Mouse (Mus musculus) megakaryocyte progenitor cell, adult 5-6 weeks (primary cell): Measurements from ENCODE around the gene Exosc7. TPM values are rescaled to one million over a fixed set of nuclear protein-coding genes. Genes with fewer than 3 reads are reported as not detected.
A peak's percentile ranks its signal among the peaks of the same experiment; 100 is the strongest.

Source experiments
- ATAC-seq: replicated peaks from 2 replicates; pipeline ENCODE4 v1.8.0; 2016; ENCODE audit warnings: mild to moderate bottlenecking, moderate TSS enrichment, inconsistent platforms; ENCODE audit not compliant: poor library complexity
- total RNA-seq, 2 experiments: library from RNA; stranded (forward) in 1 of 2; stranded (reverse) in 1 of 2; fragments of 157-497, 149-512 nt in 1 of 2; fragments of 200-1000 nt in 1 of 2; gene quantifications; 2 replicates each; pipeline versions ENCODE4 v1.2.3 to v1.2.4; 2015 to 2017

The Exosc7 gene
- total RNA-seq, 2 experiments from 2014 or later = 84.3 to 99.3 TPM

DNA sequence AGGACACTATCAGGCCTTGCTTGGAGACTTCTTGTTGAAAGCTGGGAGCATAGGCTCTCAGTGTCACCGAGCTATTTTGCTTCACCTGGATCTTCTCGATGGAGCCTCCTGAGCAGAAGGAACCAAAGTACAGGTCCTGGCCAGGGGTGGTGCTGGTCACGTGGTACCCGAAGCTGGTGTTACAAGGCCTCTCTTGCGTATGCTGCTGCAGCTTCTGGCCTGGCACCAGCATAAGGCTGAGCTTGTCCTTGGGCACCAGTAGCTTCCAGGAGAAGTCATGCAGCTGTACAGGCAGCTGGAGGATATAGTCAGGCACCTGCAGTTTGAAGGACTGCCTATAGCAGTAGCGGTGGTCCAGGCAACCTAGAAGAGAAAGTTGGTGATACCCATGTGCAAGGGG is 67.0 kb downstream of the Exosc7 start:
- no peak for ATAC-seq

DNA sequence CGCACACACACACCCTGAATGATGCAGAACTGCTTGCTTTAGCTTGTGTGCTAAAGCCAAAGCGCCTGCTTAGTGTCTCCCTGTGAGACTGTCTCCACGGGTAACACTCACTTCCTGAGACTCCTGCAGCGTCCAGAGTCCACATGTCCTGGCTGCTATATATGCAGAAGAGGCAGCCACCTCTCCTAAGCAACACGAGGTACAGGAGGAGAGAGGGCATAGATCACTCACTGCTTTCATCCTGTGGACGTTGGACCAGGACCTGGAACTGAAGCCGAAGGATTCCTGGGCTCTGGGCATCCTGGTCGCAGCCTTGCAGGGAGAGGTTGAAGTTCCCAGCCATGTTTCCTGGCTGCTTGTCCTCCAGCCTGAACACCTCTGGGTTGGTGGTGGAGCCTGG is 70.2 kb downstream of the Exosc7 start:
- no peak for ATAC-seq

- ATAC-seq = peak; percentile 71
Measured at GRCm38 (mm10) chr9:123185546-123185945, 72.5 kb downstream of the Exosc7 start.

Other genes starting within 250 kb of the Exosc7 start
- 27.2 and 35.6 TPM in 2 replicates for gene Zfp445, start 247.2 kb upstream of the Exosc7 start, total RNA-seq (2015)
- 56.0 and 80.6 TPM in 2 replicates for gene Zfp445, start 247.2 kb upstream of the Exosc7 start, total RNA-seq (2017)
- gene Zkscan7, start 227.5 kb upstream of the Exosc7 start, total RNA-seq (2015) = 1.4 TPM in 2 replicates
- 1.6 and 2.2 TPM in 2 replicates for gene Zkscan7, start 227.5 kb upstream of the Exosc7 start, total RNA-seq (2017)
- gene Zfp105, start 190.1 kb upstream of the Exosc7 start, total RNA-seq (2015) = 1.6 and 1.8 TPM in 2 replicates
- gene Zfp105, start 190.1 kb upstream of the Exosc7 start, total RNA-seq (2017) = 1.5 and 2.2 TPM in 2 replicates
- gene 1110059G10Rik, start 162.2 kb upstream of the Exosc7 start, total RNA-seq (2015) = 48.1 and 50.3 TPM in 2 replicates
- 18.7 and 23.9 TPM in 2 replicates for gene 1110059G10Rik, start 162.2 kb upstream of the Exosc7 start, total RNA-seq (2017)
- 132 and 145 TPM in 2 replicates for gene Kif15, start 162.2 kb upstream of the Exosc7 start, total RNA-seq (2015)
- 343 and 401 TPM in 2 replicates for gene Kif15, start 162.2 kb upstream of the Exosc7 start, total RNA-seq (2017)
- gene Tmem42, start 91.9 kb upstream of the Exosc7 start, total RNA-seq (2015) = 12.7 and 15.7 TPM in 2 replicates
- 8.5 and 8.7 TPM in 2 replicates for gene Tmem42, start 91.9 kb upstream of the Exosc7 start, total RNA-seq (2017)
- not detected in 2 replicates for gene Tgm4, start 78.5 kb upstream of the Exosc7 start, total RNA-seq (2015)
- gene Tgm4, start 78.5 kb upstream of the Exosc7 start, total RNA-seq (2017) = 0.04 TPM in 1 of 2 replicates, not detected in the other
- 48.4 and 58.5 TPM in 2 replicates for gene Zdhhc3, start within 50 bp of the Exosc7 start, total RNA-seq (2015)
- gene Zdhhc3, start within 50 bp of the Exosc7 start, total RNA-seq (2017) = 46.8 and 48.4 TPM in 2 replicates
- not detected in 2 replicates for gene Clec3b, start 37.7 kb downstream of the Exosc7 start, total RNA-seq (2015)
- not detected in 2 replicates for gene Clec3b, start 37.7 kb downstream of the Exosc7 start, total RNA-seq (2017)
- gene Cdcp1, start 102.8 kb downstream of the Exosc7 start, total RNA-seq (2015) = 0.07 and 0.44 TPM in 2 replicates
- gene Cdcp1, start 102.8 kb downstream of the Exosc7 start, total RNA-seq (2017) = 0.17 and 0.30 TPM in 2 replicates
- gene Tmem158, start 147.5 kb downstream of the Exosc7 start, total RNA-seq (2015) = 0.54 and 0.62 TPM in 2 replicates
- gene Tmem158, start 147.5 kb downstream of the Exosc7 start, total RNA-seq (2017) = 0.47 and 0.54 TPM in 2 replicates